ENCODE assay signal across 16 mouse cellular contexts in genomic region chr5:146931422-146931821, GRCm38 (mm10).
"Had no signal": no experiment of that assay in that cellular context is flagged by ENCODE, and none has a peak within 500 bp of the region (broad histone marks: within the 10 kb centered on the region; RNA-seq: fewer than 3 reads in every experiment).

No protein-coding gene starts in this region.

- H3K36me3 ChIP-seq: neural tube, embryonic 13.5 days; neural tube, embryonic 15.5 days; stomach, embryonic 15.5 days had no signal

- H3K4me1 ChIP-seq: neural tube, embryonic 13.5 days; neural tube, embryonic 15.5 days; stomach, embryonic 15.5 days had no signal

- DNase-seq: retina, postnatal 1 day; right cerebral cortex, adult 18-20 months; right cerebral cortex, postnatal 14 days; right cerebral cortex, postnatal 25 days; right cerebral cortex, postnatal 4 days; spleen, adult 18-20 months; thymus, adult 18-20 months; thymus, adult 2 months; thymus, postnatal 14 days; thymus, postnatal 25 days; thymus, postnatal 36 days; thymus, postnatal 4 days had no signal

- H3K27me3 ChIP-seq: neural tube, embryonic 13.5 days; neural tube, embryonic 15.5 days; stomach, embryonic 15.5 days had no signal

- H3K9ac ChIP-seq: neural tube, embryonic 13.5 days; neural tube, embryonic 15.5 days; stomach, embryonic 15.5 days had no signal

- H3K4me2 ChIP-seq: neural tube, embryonic 13.5 days; neural tube, embryonic 15.5 days; stomach, embryonic 15.5 days had no signal

- H3K4me3 ChIP-seq: neural tube, embryonic 13.5 days; neural tube, embryonic 15.5 days; stomach, embryonic 15.5 days had no signal

- H3K9me3 ChIP-seq: neural tube, embryonic 13.5 days; neural tube, embryonic 15.5 days; stomach, embryonic 15.5 days had no signal

- H3K27ac ChIP-seq: neural tube, embryonic 13.5 days; neural tube, embryonic 15.5 days; stomach, embryonic 15.5 days; stomach, postnatal 0 days had no signal
